Mouse (Mus musculus): Measurements from ENCODE around the gene Cpe.
"Not testable (repeated sequence)": the region's sequence is repeated elsewhere in the genome, so short reads cannot be mapped to it uniquely, and the experiment has no call there.

Gene Cpe

GRCm38 (mm10) chr8:64688741-64689140 lies 4.1 kb downstream of the Cpe start:
- in situ Hi-C loops (cut with MboI; ENCODE audit: low pct_unique_long_range_greater_than_20kb in 1 of 2, low sequenced_read_pairs in 2 of 2, unreplicated experiment in 1 of 2) = no loop called here

- in situ Hi-C loops (cut with MboI; ENCODE audit: low pct_unique_long_range_greater_than_20kb in 1 of 2, low sequenced_read_pairs in 2 of 2, unreplicated experiment in 1 of 2) = no loop called here
Observed at GRCm38 (mm10) chr8:64688161-64688560, 4.7 kb downstream of the Cpe start.

- in situ Hi-C loops (cut with MboI; ENCODE audit: low pct_unique_long_range_greater_than_20kb in 1 of 2, low sequenced_read_pairs in 2 of 2, unreplicated experiment in 1 of 2) = no loop called here
Observed at GRCm38 (mm10) chr8:64682501-64682900, 10.4 kb downstream of the Cpe start.

DNA sequence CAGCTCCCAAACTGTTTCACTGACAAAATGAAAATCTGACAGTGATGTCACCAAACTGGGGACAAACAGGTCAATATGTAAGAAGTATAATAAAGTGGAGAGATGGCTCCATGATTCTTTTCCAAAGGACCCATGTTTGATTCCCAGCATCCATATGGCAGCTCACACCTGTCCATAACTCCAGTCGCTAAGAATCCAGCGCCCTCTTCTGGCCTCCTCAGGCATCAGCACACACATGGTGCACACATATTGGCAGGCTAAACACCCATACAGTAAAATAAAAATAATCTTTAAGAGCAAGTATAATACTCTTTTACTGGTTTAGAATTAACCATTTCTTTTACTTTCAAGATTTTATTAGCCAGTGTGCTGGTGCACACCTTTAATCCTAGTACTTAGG lies 16.5 kb downstream of the Cpe start:
- in situ Hi-C loops (cut with MboI; ENCODE audit: low pct_unique_long_range_greater_than_20kb in 1 of 2, low sequenced_read_pairs in 2 of 2, unreplicated experiment in 1 of 2) = no loop called here

- in situ Hi-C loops (cut with MboI; ENCODE audit: low pct_unique_long_range_greater_than_20kb in 1 of 2, low sequenced_read_pairs in 2 of 2, unreplicated experiment in 1 of 2) = no loop called here
Observed at GRCm38 (mm10) chr8:64674951-64675585, 17.8 kb downstream of the Cpe start.

- in situ Hi-C loops (cut with MboI; ENCODE audit: low pct_unique_long_range_greater_than_20kb in 1 of 2, low sequenced_read_pairs in 2 of 2, unreplicated experiment in 1 of 2) = no loop called here
Observed at GRCm38 (mm10) chr8:64672920-64673319, 19.9 kb downstream of the Cpe start.

- in situ Hi-C loops (cut with MboI; ENCODE audit: low pct_unique_long_range_greater_than_20kb in 1 of 2, low sequenced_read_pairs in 2 of 2, unreplicated experiment in 1 of 2) = no loop called here
Observed at GRCm38 (mm10) chr8:64671937-64672336, 20.9 kb downstream of the Cpe start.

DNA sequence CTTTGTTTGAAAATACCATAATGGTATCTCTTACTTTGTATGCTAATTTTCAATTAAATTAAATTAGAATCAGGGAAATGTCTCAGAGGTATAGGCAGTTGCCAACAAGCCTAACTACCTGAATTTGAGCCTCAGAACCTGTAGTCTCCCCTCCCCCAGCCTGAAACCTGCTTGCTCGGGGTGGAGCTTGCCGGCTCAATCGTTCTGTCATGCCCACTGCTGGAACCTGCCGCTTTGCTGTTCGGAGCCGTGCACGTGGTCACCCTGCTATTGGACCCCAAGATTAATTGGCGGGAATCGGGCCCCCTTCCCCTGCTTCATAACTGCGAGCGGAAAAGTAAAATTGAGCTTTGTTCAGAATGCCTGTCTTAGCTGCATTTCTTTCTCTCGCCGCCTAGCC lies 26.5 kb downstream of the Cpe start:
- in situ Hi-C loops (cut with MboI; ENCODE audit: low pct_unique_long_range_greater_than_20kb in 1 of 2, low sequenced_read_pairs in 2 of 2, unreplicated experiment in 1 of 2) = not testable (repeated sequence)

- in situ Hi-C loops (cut with MboI; ENCODE audit: low pct_unique_long_range_greater_than_20kb in 1 of 2, low sequenced_read_pairs in 2 of 2, unreplicated experiment in 1 of 2) = no loop called here
Observed at GRCm38 (mm10) chr8:64665563-64665962, 27.3 kb downstream of the Cpe start.

GRCm38 (mm10) chr8:64664811-64665210 lies 28.0 kb downstream of the Cpe start:
- in situ Hi-C loops (cut with MboI; ENCODE audit: low pct_unique_long_range_greater_than_20kb in 1 of 2, low sequenced_read_pairs in 2 of 2, unreplicated experiment in 1 of 2) = no loop called here

DNA sequence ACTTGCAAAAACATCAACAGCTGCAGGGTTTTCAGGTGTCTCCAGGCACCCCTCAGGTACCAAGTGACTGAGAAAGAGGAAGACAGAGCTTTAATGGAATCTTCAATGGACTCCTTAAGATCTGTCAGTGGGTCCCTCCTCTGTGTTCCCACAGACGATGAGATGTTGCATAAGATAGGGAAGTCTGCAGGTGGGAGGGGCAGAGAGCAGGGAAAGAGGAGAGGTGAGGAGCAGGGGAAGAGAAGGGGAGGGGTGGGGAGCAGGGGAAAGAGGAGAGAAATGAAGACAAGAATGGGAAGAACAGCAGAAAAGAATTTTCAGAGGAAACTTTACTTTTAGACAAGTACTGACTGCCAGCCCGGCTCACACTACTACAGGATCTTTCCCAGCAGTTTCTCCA lies 28.5 kb downstream of the Cpe start:
- in situ Hi-C loops (cut with MboI; ENCODE audit: low pct_unique_long_range_greater_than_20kb in 1 of 2, low sequenced_read_pairs in 2 of 2, unreplicated experiment in 1 of 2) = no loop called here

- in situ Hi-C loops (cut with MboI; ENCODE audit: low pct_unique_long_range_greater_than_20kb in 1 of 2, low sequenced_read_pairs in 2 of 2, unreplicated experiment in 1 of 2) = no loop called here
Observed at GRCm38 (mm10) chr8:64659097-64659496, 33.8 kb downstream of the Cpe start.

GRCm38 (mm10) chr8:64657980-64658401 lies 34.9 kb downstream of the Cpe start:
- in situ Hi-C loops (cut with MboI; ENCODE audit: low pct_unique_long_range_greater_than_20kb in 1 of 2, low sequenced_read_pairs in 2 of 2, unreplicated experiment in 1 of 2) = no loop called here

DNA sequence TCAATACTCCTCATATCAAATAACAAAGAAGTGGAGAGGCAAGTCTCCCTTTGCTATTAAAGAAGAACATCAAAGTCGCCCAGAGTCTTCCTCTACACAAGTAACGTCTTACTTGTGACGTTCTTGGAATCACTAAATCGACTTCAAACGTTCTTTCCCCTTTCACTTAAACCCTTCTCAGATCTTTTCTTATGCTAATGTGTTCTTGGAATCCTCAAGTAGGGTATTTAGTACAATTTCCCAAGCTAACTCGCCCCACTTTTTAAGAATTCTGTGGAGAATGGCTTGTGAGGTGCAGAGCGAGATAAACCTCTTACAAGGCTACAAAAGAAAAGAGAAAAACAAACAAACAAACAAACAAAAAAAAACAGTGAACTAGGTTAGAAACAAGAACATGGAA lies 35.3 kb downstream of the Cpe start:
- in situ Hi-C loops (cut with MboI; ENCODE audit: low pct_unique_long_range_greater_than_20kb in 1 of 2, low sequenced_read_pairs in 2 of 2, unreplicated experiment in 1 of 2) = no loop called here

GRCm38 (mm10) chr8:64655887-64656286 lies 37.0 kb downstream of the Cpe start:
- in situ Hi-C loops (cut with MboI; ENCODE audit: low pct_unique_long_range_greater_than_20kb in 1 of 2, low sequenced_read_pairs in 2 of 2, unreplicated experiment in 1 of 2) = no loop called here

DNA sequence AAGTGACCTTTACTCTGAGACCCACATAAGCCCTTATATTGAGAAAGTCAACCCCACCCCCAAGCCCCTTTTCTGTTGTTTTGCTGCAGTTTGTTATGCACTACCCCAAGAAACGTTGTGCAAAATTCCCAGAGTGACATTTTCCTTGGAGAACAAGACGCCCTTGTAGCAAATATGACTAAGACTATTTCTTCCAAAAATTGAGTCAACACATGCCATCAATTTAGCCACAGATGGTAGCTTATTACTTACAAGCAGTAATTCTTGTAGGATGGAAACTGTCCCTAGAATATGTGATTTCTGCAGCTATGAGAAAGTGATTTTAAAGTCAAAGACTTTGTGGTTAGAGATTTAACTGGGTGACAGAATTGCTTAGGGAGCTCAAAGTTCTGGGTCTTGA lies 37.8 kb downstream of the Cpe start:
- in situ Hi-C loops (cut with MboI; ENCODE audit: low pct_unique_long_range_greater_than_20kb in 1 of 2, low sequenced_read_pairs in 2 of 2, unreplicated experiment in 1 of 2) = no loop called here

GRCm38 (mm10) chr8:64652285-64652684 lies 40.6 kb downstream of the Cpe start:
- in situ Hi-C loops (cut with MboI; ENCODE audit: low pct_unique_long_range_greater_than_20kb in 1 of 2, low sequenced_read_pairs in 2 of 2, unreplicated experiment in 1 of 2) = no loop called here

DNA sequence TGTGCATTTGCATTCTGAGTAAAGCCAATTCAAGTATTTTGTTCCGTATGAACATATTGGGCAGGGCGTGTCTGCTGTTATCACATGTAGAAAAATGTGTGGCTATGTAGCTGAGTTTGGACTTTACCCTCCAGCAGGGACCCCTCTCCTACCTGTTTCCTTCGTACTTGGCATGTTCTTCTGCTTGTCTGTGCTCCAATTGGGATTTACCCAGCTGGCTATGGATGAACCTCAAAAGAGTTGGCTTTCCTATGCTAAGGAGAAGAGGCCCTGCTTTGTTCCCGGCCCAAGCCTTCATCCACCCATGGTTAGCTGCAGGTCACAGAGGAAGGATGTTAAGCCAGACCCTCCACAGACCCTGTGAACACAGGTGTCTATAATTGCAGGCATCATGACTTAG lies 44.8 kb downstream of the Cpe start:
- in situ Hi-C loops (cut with MboI; ENCODE audit: low pct_unique_long_range_greater_than_20kb in 1 of 2, low sequenced_read_pairs in 2 of 2, unreplicated experiment in 1 of 2) = no loop called here

- in situ Hi-C loops (cut with MboI; ENCODE audit: low pct_unique_long_range_greater_than_20kb in 1 of 2, low sequenced_read_pairs in 2 of 2, unreplicated experiment in 1 of 2) = no loop called here
Observed at GRCm38 (mm10) chr8:64647148-64647547, 45.7 kb downstream of the Cpe start.

DNA sequence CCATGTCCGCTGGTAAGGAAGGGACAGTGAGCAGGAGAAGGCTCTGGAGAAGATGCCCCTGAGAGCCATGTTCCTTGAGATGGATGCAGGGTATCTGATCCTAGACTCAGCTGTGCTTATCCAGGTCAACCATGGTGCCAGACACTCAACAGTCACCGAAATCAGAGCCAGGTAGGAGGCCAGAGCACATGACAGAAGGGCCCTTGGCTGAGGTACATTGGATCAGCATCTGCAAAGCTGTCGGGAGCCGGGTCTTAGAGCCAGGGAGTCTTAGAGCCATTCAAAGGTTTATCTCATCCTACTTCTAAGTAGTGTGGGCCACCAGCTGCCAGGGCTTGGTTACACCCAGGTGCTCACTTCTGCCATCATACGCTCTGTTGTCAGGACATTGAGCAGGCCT lies 46.4 kb downstream of the Cpe start:
- in situ Hi-C loops (cut with MboI; ENCODE audit: low pct_unique_long_range_greater_than_20kb in 1 of 2, low sequenced_read_pairs in 2 of 2, unreplicated experiment in 1 of 2) = no loop called here
